Mouse (Mus musculus) small intestine, adult 2 months (tissue): ENCODE measurements around the gene Zfp804b.

Experiments used
- CTCF ChIP-seq: fragments of 200-500 bp; IDR thresholded peaks from 2 replicates; pipeline ENCODE4 v1.5.1; 2012; ENCODE audit warnings: low read depth, mild to moderate bottlenecking, control low read depth, inconsistent platforms, low read length, moderate library complexity, mixed read lengths; ENCODE audit not compliant: insufficient replicate concordance, insufficient read length; ENCODE audit errors: extremely low read depth
- POLR2A ChIP-seq: fragments of 200-500 bp; IDR thresholded peaks from 2 replicates; pipeline ENCODE4 v1.6.1; 2012; ENCODE audit warnings: low read depth, mild to moderate bottlenecking, control low read depth, inconsistent platforms, low read length, moderate library complexity

DNA sequence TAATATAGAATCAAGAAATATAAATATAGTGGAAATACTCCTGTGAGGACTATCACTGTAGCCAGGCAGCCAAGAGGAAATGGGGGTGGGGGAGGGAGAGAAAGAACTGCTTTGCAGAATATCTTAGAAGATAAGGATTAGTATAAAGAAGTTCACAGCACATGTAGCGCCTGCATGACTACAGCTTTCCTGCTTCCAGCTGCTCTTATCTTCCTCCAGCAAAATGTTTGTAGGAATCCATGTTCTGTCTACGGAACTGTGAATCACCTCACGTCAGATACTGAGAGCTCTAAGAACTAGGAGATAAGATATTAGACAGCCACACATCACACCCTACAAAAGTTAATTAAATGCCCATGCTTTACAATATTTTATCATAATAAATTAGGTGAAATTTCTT, 433.3 kb downstream of the Zfp804b start:
- TF ChIP-seq POLR2A (no peak), CTCF (no peak)
